Mouse (Mus musculus) brain, embryonic 14.5 days (tissue): Measurements from ENCODE around the gene Cfap20.

Experiments
- CTCF ChIP-seq: fragments of 200-500 bp; IDR thresholded peaks from 2 replicates; pipeline ENCODE4 v1.5.1; 2012; ENCODE audit warnings: inconsistent platforms, mild to moderate bottlenecking, moderate library complexity, borderline replicate concordance; ENCODE audit not compliant: insufficient read depth, insufficient read length; ENCODE audit errors: extremely low read depth
- POLR2A ChIP-seq: fragments of 200-500 bp; IDR thresholded peaks from 2 replicates; pipeline ENCODE4 v1.6.1; 2012; ENCODE audit warnings: mild to moderate bottlenecking, inconsistent platforms, borderline replicate concordance; ENCODE audit not compliant: poor library complexity, insufficient read depth, insufficient read length, severe bottlenecking; ENCODE audit errors: extremely low read depth

DNA sequence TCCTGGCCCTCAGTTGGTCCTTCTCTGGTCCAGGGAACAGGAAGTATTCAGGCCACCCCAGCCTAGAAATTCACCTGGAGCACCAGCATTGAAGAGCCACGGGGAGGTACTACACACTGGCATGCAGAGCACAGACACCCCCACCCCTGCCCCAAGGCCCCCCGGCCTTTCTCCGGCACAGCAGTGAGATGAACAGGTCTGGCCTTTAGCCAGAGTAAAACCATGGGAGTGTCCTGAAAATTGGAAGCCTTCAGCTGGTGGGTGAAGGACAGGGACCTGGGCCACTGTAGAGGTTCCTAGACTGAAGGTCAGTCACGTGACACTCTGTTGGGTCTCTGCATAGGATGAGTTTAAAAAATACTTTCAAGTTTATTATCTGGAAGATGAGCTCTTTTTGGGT is 10.4 kb upstream of the Cfap20 start:
- no peak for TF ChIP-seq CTCF
- no peak for TF ChIP-seq POLR2A
